Mouse (Mus musculus): ENCODE results near the gene Sec14l5.

GRCm38 (mm10) chr16:5222140-5222539 is 75.2 kb downstream of the Sec14l5 start, which contains the start of gene AU021092:
- no peak for TF ChIP-seq CTCF (IDR thresholded peaks at IDR 0.05; ENCODE audit: control insufficient read depth, insufficient read depth, insufficient replicate concordance, low read depth, low read length)
- no peak for TF ChIP-seq POLR2A (IDR thresholded peaks at IDR 0.05; ENCODE audit: control insufficient read depth, low read depth, low read length)
